Mouse (Mus musculus): Measurements from ENCODE around the gene Stk32b. TPM values are rescaled to one million over a fixed set of nuclear protein-coding genes. Genes with fewer than 3 reads are reported as not detected.

The Stk32b gene
- polyA plus RNA-seq, 1 experiment = 0.44 TPM

- no peak overlapping the region for H3K27ac ChIP-seq (ENCODE audit: insufficient read depth, low read length)
- no peak for TF ChIP-seq CTCF (IDR thresholded peaks at IDR 0.05; ENCODE audit: borderline replicate concordance, insufficient read depth, low read length)
- no peak for TF ChIP-seq POLR2A (IDR thresholded peaks at IDR 0.05; ENCODE audit: low read depth, low read length)
- H3K4me1 ChIP-seq (ENCODE audit: control insufficient read depth, insufficient read depth, low read length) = no peaks in the 10 kb centered on the region
- no peak overlapping the region for H3K4me3 ChIP-seq (ENCODE audit: insufficient read depth, low read length)
These were observed 89.4 kb downstream of the Stk32b start for GRCm38 (mm10) chr5:37627437-37628163.

DNA sequence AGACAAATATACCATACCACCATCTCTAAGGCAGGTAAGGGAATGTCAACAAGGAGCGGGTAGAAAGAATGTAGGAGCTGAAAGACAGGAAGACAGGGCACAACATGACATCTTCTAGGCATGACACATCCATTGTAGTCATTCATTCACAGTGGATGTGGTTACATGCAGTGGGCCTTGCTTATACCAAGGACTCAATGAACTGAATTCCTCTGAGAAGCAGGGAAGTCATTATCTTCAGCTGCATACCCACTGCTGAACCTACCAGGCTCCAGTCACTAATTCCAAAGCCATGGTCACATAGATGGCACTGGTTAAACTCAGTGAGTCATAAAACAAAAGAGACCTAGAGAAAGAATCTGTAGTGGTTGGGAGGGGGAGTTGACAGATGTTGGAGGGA is 105.1 kb downstream of the Stk32b start:
- Histone ChIP-seq H3K27ac (ENCODE audit: insufficient read depth, low read length) (no peak overlapping the region), H3K4me3 (ENCODE audit: insufficient read depth, low read length) (no peak overlapping the region), H3K4me1 (ENCODE audit: control insufficient read depth, insufficient read depth, low read length) (no peaks in the 10 kb centered on the region)
- TF ChIP-seq CTCF (IDR thresholded peaks at IDR 0.05; ENCODE audit: borderline replicate concordance, insufficient read depth, low read length) (no peak), POLR2A (IDR thresholded peaks at IDR 0.05; ENCODE audit: low read depth, low read length) (no peak)

DNA sequence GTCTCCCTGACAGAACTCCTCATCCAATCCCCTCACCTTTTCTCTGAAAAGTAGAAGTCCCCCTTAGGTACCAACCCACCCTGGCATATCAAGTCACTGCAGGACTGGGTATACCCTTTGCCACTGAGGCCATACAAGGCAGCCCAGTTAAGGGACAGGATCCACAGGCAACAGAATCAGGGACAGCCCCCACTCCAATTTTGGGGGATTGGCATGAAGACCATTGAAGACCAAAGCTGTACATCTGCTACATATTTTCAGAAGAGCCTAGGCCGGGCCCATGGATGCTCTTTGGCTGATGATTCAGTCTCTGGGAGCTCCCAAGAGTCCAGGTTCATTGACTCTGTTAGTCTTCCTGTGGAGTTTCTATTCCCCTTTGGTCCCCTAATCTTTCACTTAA is 117.4 kb downstream of the Stk32b start:
- Histone ChIP-seq H3K4me1 (ENCODE audit: control insufficient read depth, insufficient read depth, low read length) (no peaks in the 10 kb centered on the region), H3K27ac (ENCODE audit: insufficient read depth, low read length) (no peak overlapping the region), H3K4me3 (ENCODE audit: insufficient read depth, low read length) (no peak overlapping the region)
- TF ChIP-seq CTCF (IDR thresholded peaks at IDR 0.05; ENCODE audit: borderline replicate concordance, insufficient read depth, low read length) (no peak), POLR2A (IDR thresholded peaks at IDR 0.05; ENCODE audit: low read depth, low read length) (no peak)

DNA sequence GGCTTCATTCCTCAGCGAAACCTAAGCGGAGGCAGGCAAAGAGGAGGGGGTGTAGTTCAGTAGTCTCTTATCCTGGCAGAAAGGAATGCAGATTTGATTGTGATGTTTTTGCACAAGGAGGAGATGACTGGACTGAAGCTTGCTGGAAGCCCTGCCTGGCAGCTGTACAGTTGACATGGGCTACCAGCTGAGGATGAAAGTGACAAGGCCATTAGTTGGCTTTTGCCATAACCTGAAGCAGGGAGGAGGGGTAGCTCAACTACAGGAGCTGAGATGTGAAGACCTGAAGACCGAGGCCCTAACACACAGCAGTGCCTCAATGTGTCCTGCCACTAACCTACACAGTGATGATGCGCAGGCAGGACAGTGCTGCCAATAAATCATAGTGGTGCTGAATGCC is 118.7 kb downstream of the Stk32b start:
- TF ChIP-seq CTCF (IDR thresholded peaks at IDR 0.05; ENCODE audit: borderline replicate concordance, insufficient read depth, low read length) (no peak), POLR2A (IDR thresholded peaks at IDR 0.05; ENCODE audit: low read depth, low read length) (no peak)
- no peak overlapping the region for H3K4me3 ChIP-seq (ENCODE audit: insufficient read depth, low read length)

DNA sequence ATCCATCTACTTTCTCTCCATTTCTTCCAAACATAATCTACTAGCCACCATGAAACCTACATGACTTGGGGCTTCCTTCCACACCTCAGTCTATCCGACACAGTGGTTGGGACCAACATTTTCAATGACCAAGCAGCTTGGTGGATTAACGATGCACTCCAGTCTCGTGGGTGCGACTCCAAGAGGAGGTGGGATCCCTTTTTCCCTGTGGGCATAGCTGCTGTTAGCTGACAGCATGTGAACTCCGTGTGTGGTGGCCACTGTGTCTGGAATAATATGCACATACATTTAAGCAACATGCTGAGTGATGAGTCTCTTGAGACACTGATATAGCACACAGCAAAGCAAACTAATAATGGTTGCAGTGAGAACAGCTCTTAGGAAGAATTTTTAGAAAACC is 124.6 kb downstream of the Stk32b start:
- no peak overlapping the region for H3K4me3 ChIP-seq (ENCODE audit: insufficient read depth, low read length)
- no peaks in the 10 kb centered on the region for H3K4me1 ChIP-seq (ENCODE audit: control insufficient read depth, insufficient read depth, low read length)
- no peak overlapping the region for H3K27ac ChIP-seq (ENCODE audit: insufficient read depth, low read length)
- TF ChIP-seq POLR2A (IDR thresholded peaks at IDR 0.05; ENCODE audit: low read depth, low read length) (no peak), CTCF (IDR thresholded peaks at IDR 0.05; ENCODE audit: borderline replicate concordance, insufficient read depth, low read length) (no peak)

More for the DNA sequence above, 118.7 kb downstream of the Stk32b start:
- Histone ChIP-seq H3K4me1 (ENCODE audit: control insufficient read depth, insufficient read depth, low read length) (no peaks in the 10 kb centered on the region), H3K27ac (ENCODE audit: insufficient read depth, low read length) (no peak overlapping the region)

DNA sequence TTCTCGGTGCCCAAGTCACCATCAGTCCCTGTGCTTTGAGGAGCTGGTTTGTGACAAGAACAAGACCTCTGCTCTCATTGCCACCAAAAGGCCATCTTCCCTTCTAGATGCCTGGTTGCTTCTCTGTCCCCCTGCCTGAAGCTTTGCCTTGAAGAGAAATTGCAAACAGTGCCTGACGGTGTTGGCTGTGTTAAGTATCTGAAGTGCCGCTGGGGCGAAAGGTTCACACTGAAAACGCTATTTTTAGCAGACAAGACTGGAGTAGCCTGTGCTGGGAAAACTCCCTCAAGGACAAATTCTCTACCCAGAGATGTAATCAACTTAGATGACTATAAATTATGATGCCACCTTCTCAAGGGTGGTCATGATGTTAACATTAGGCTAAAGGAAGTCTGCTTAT is 129.1 kb downstream of the Stk32b start:
- TF ChIP-seq POLR2A (IDR thresholded peaks at IDR 0.05; ENCODE audit: low read depth, low read length) = no peak
- no peak for TF ChIP-seq CTCF (IDR thresholded peaks at IDR 0.05; ENCODE audit: borderline replicate concordance, insufficient read depth, low read length)
- Histone ChIP-seq H3K4me3 (ENCODE audit: insufficient read depth, low read length) (no peak overlapping the region), H3K27ac (ENCODE audit: insufficient read depth, low read length) (no peak overlapping the region), H3K4me1 (ENCODE audit: control insufficient read depth, insufficient read depth, low read length) (no peaks in the 10 kb centered on the region)

- TF ChIP-seq CTCF (IDR thresholded peaks at IDR 0.05; ENCODE audit: borderline replicate concordance, insufficient read depth, low read length) (no peak), POLR2A (IDR thresholded peaks at IDR 0.05; ENCODE audit: low read depth, low read length) (no peak)
- Histone ChIP-seq H3K4me3 (ENCODE audit: insufficient read depth, low read length) (no peak overlapping the region), H3K4me1 (ENCODE audit: control insufficient read depth, insufficient read depth, low read length) (no peaks in the 10 kb centered on the region), H3K27ac (ENCODE audit: insufficient read depth, low read length) (no peak overlapping the region)
These were observed 130.9 kb downstream of the Stk32b start for GRCm38 (mm10) chr5:37586071-37586470.

DNA sequence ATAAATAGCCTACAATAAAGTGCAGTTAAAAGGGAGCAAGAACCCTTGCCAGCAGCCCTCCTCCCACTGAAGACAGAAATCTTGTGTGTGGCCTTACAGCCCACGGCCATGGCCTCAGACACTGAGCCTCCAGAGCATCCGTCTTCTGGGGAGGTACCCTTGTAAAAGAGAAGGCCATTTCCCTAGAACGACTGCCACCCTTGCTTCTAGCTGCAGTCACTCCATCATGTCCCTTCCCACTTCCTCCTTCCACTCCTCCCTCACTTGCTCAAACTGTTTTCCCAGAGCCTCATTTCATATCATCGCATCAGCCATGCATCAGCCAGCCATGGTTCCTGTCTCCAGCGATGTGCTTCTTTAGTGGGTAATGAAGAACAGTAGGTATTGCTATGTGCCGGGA is 141.5 kb downstream of the Stk32b start:
- no peak for TF ChIP-seq CTCF (IDR thresholded peaks at IDR 0.05; ENCODE audit: borderline replicate concordance, insufficient read depth, low read length)
- TF ChIP-seq POLR2A (IDR thresholded peaks at IDR 0.05; ENCODE audit: low read depth, low read length) = no peak
- Histone ChIP-seq H3K4me3 (ENCODE audit: insufficient read depth, low read length) (no peak overlapping the region), H3K27ac (ENCODE audit: insufficient read depth, low read length) (no peak overlapping the region), H3K4me1 (ENCODE audit: control insufficient read depth, insufficient read depth, low read length) (no peaks in the 10 kb centered on the region)

DNA sequence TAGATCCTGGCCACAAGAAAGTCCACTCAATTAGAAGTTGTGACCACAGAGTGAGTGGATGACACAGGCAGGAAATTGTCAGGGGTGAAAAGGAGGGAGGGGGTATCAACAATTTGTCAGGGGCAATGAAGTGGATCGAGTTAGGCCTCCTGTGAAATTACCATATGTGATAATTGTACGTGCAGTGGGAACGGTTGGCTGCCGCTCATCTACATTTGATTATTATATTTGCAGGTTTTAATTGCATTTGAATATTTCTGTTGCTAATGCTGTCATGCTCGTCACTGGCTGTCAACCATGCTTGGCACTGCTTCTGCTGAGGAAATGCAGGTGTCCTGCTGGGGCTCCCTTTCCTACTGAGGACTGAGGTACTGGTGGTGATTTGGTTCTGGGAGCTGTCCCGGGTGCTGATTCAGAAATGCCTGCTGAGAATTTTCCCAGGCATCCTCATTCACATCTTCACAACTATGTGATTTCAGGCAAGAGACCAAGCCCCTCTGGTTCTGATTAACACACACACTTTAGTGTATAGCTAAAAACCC is 159.6 kb downstream of the Stk32b start:
- H3K4me1 ChIP-seq (ENCODE audit: control insufficient read depth, insufficient read depth, low read length) = no peaks in the 10 kb centered on the region
- H3K27ac ChIP-seq (ENCODE audit: insufficient read depth, low read length) = no peak overlapping the region
- H3K4me3 ChIP-seq (ENCODE audit: insufficient read depth, low read length) = no peak overlapping the region
- TF ChIP-seq POLR2A (IDR thresholded peaks at IDR 0.05; ENCODE audit: low read depth, low read length) (no peak), CTCF (IDR thresholded peaks at IDR 0.05; ENCODE audit: borderline replicate concordance, insufficient read depth, low read length) (no peak)

DNA sequence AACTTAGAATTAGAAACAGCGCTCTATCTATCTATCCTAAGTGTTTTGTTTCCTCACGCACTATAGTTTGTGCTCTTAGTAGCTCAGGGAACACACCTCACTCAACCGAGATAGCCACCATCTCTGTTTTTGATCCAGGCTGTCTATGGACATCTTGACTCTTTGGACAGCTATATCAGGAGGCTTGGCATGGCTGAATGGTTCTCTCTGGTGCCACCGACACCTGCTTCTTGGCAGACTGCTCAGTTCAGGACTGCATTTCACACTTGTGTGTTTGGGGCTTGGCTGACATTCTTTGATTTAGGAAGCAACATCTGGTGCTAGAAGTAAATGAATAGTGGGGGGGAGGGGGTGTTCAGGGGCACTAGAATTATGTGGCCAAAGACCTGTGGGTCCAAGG is 162.7 kb downstream of the Stk32b start:
- Histone ChIP-seq H3K4me1 (ENCODE audit: control insufficient read depth, insufficient read depth, low read length) (no peaks in the 10 kb centered on the region), H3K4me3 (ENCODE audit: insufficient read depth, low read length) (no peak overlapping the region), H3K27ac (ENCODE audit: insufficient read depth, low read length) (no peak overlapping the region)
- TF ChIP-seq CTCF (IDR thresholded peaks at IDR 0.05; ENCODE audit: borderline replicate concordance, insufficient read depth, low read length) (no peak), POLR2A (IDR thresholded peaks at IDR 0.05; ENCODE audit: low read depth, low read length) (no peak)
